Mouse (Mus musculus) spleen, adult 2 months (tissue): ENCODE results near the gene P2ry14.

Experiments used
- CTCF ChIP-seq: fragments of 200-500 bp; IDR thresholded peaks from 2 replicates; pipeline ENCODE4 v1.5.1; 2011; ENCODE audit warnings: mild to moderate bottlenecking, inconsistent platforms; ENCODE audit not compliant: insufficient read depth, insufficient read length, insufficient replicate concordance; ENCODE audit errors: extremely low read depth
- POLR2A ChIP-seq: fragments of 200-500 bp; IDR thresholded peaks from 2 replicates; pipeline ENCODE4 v1.6.1; 2011; ENCODE audit warnings: low read depth, low read length, inconsistent platforms

- TF ChIP-seq CTCF (no peak), POLR2A (no peak)
Measured at GRCm38 (mm10) chr3:59128681-59129080, 24.7 kb downstream of the P2ry14 start.
